Mouse (Mus musculus): ENCODE data around the gene Ngef.

DNA sequence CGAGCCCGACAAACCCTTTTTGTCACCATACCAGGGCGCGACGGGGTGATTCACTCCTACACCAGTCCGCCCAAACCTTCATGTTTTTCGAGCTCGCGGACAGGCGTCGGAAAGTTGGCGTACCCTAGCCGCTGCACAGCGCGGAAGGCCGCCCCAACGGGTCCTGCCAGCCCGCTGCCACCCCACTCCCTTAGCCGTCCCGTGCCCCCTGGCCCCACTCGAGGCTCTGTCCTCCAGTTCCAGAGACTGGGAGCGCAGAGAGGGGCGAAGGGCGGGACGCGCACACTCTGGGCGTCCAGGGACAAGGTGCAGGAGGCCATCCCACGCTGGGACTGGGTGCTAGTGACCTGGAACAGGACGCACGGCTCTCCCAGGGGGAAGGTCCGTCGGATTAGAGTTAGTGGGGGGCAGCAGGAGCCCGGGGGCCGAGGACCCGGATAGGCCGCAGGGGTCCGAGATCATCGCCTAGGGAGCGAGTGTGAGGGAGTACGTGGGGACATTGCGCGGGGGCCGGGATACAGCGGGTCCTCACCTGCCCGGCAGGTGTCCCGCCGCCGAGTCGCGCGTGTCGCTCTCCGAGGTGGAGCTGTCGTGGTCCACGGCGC, 64.0 kb downstream of the Ngef start, which contains the start of gene Neu2:
- TF ChIP-seq CTCF (IDR thresholded peaks at IDR 0.05) (no peak), POLR2A (IDR thresholded peaks at IDR 0.05; ENCODE audit: insufficient read depth, low read depth, low read length) (no peak), EP300 (IDR thresholded peaks at IDR 0.05; ENCODE audit: insufficient read depth, low read depth, low read length) (no peak)

Data from heart, adult 2 months (tissue).